Mouse (Mus musculus) C2C12 (cell line): Measurements from ENCODE around the gene Iqck.

Experiments
- CEBPB ChIP-seq: IDR thresholded peaks from one replicate; pipeline ENCODE4 v1.6.1; 2011; ENCODE audit warnings: low read depth, mild to moderate bottlenecking, control low read depth, moderate library complexity
- CTCF ChIP-seq: IDR thresholded peaks from one replicate; pipeline ENCODE4 v1.5.1; 2011; ENCODE audit not compliant: control insufficient read depth, insufficient read depth, insufficient read length
- MAX ChIP-seq: IDR thresholded peaks from one replicate; pipeline ENCODE4 v1.6.1; 2011; ENCODE audit warnings: mild to moderate bottlenecking, control low read depth
- MYOD1 ChIP-seq: IDR thresholded peaks from one replicate; pipeline ENCODE4 v1.6.1; 2011; ENCODE audit warnings: low read depth; ENCODE audit not compliant: control insufficient read depth, insufficient read length
- MYOG ChIP-seq: IDR thresholded peaks from one replicate; pipeline ENCODE4 v1.6.1; 2011; ENCODE audit not compliant: control insufficient read depth, insufficient read length; ENCODE audit errors: extremely low read depth

DNA sequence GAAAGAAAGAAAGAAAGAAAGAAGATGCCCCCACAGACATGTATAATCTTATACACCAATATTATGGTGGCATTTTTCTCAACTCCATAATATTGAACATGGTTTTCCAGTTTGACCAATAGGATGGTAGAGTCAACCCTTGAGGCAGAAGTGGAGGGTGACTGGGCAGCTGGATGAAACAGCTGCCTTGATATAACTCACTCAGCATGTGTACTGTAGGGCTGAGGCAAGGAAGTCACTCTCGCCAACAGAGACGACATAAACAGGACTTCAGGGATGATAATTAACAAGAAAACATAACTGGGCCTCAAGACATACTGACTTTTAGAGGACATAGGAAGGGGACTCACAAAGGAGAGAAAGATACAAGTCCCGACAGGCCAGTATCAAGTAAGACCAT is 946 bp upstream of the Iqck start:
- no peak for TF ChIP-seq CTCF
- TF ChIP-seq MYOG = no peak
- no peak for TF ChIP-seq CEBPB
- no peak for TF ChIP-seq MAX
- no peak for TF ChIP-seq MYOD1
